Mouse (Mus musculus) spleen, adult 2 months (tissue): ENCODE measurements around the gene Atxn1.

ENCODE experiments used
- CTCF ChIP-seq: fragments of 200-500 bp; IDR thresholded peaks from 2 replicates; pipeline ENCODE4 v1.5.1; 2011; ENCODE audit warnings: mild to moderate bottlenecking, inconsistent platforms; ENCODE audit not compliant: insufficient read depth, insufficient read length, insufficient replicate concordance; ENCODE audit errors: extremely low read depth
- POLR2A ChIP-seq: fragments of 200-500 bp; IDR thresholded peaks from 2 replicates; pipeline ENCODE4 v1.6.1; 2011; ENCODE audit warnings: low read depth, low read length, inconsistent platforms

- TF ChIP-seq CTCF (no peak), POLR2A (no peak)
Measured at GRCm38 (mm10) chr13:45751231-45751630, 213.6 kb downstream of the Atxn1 start.
